Mouse (Mus musculus) spleen, postnatal 36 days (tissue): ENCODE results near the gene Ppp1r37.
A peak's percentile ranks its signal among the peaks of the same experiment; 100 is the strongest.
"Not testable (repeated sequence)": the region's sequence is repeated elsewhere in the genome, so short reads cannot be mapped to it uniquely, and the experiment has no call there.

Experiments used
- DNase-seq, 2 experiments: peaks; one replicate each; pipeline ENCODE4 v3.0.0; 2022; ENCODE audit warnings: low spot score in 2 of 2, mixed read lengths in 1 of 2

Gene Ppp1r37

GRCm38 (mm10) chr7:19562643-19563410 lies at the start of gene Ppp1r37:
Gene Ppp1r37, minus strand, starts transcription at chr7:19563076.
- DNase-seq, result no peak

- DNase-seq, result no peak
Measured at GRCm38 (mm10) chr7:19610969-19611368, 48.1 kb upstream of the Ppp1r37 start.

- DNase-seq, result no peak
Measured at GRCm38 (mm10) chr7:19609641-19610332, 46.9 kb upstream of the Ppp1r37 start.

- no peak for DNase-seq
Measured at GRCm38 (mm10) chr7:19607291-19607690, 44.4 kb upstream of the Ppp1r37 start.

- DNase-seq, result not testable (repeated sequence)
Measured at GRCm38 (mm10) chr7:19604606-19605214, 41.8 kb upstream of the Ppp1r37 start.

- peak; percentile 96 to 97 for DNase-seq
Measured at GRCm38 (mm10) chr7:19603849-19604605, 41.2 kb upstream of the Ppp1r37 start, which contains the start of gene Clasrp. Gene Clasrp, minus strand, starts transcription at chr7:19604486.

- DNase-seq, result no peak
Measured at GRCm38 (mm10) chr7:19603055-19603454, 40.2 kb upstream of the Ppp1r37 start.

GRCm38 (mm10) chr7:19600562-19600961 lies 37.7 kb upstream of the Ppp1r37 start:
- no peak for DNase-seq

- no peak for DNase-seq
Measured at GRCm38 (mm10) chr7:19593061-19593730, 30.3 kb upstream of the Ppp1r37 start.

GRCm38 (mm10) chr7:19589917-19590316 lies 27.0 kb upstream of the Ppp1r37 start:
- DNase-seq, result peak; percentile 72 to 83

GRCm38 (mm10) chr7:19589207-19589606 lies 26.3 kb upstream of the Ppp1r37 start:
- DNase-seq, result peak; percentile 49 to 59

GRCm38 (mm10) chr7:19586269-19586668 lies 23.4 kb upstream of the Ppp1r37 start:
- DNase-seq, result no peak

- DNase-seq, result no peak
Measured at GRCm38 (mm10) chr7:19580634-19581033, 17.8 kb upstream of the Ppp1r37 start.

- no peak for DNase-seq
Measured at GRCm38 (mm10) chr7:19579751-19580150, 16.9 kb upstream of the Ppp1r37 start.

GRCm38 (mm10) chr7:19578436-19578835 lies 15.6 kb upstream of the Ppp1r37 start:
- no peak for DNase-seq

- peak; percentile 82 to 84 for DNase-seq
Measured at GRCm38 (mm10) chr7:19577877-19578414, 15.1 kb upstream of the Ppp1r37 start.

- peak; percentile 81 to 86 for DNase-seq
Measured at GRCm38 (mm10) chr7:19577141-19577852, 14.4 kb upstream of the Ppp1r37 start, which contains the start of the genes Zfp296 and Gemin7. Gene Zfp296, plus strand, starts transcription at chr7:19577287. Gene Gemin7, minus strand, starts transcription at chr7:19577595.

- DNase-seq, result no peak
Measured at GRCm38 (mm10) chr7:19575559-19575958, 12.7 kb upstream of the Ppp1r37 start.

- DNase-seq, result no peak
Measured at GRCm38 (mm10) chr7:19573776-19574140, 10.9 kb upstream of the Ppp1r37 start.
